Mouse (Mus musculus) neural tube, embryonic 13.5 days (tissue): Measurements from ENCODE around the gene Tmem120b. TPM values are rescaled to one million over a fixed set of nuclear protein-coding genes. Genes with fewer than 3 reads are reported as not detected.
A peak's percentile ranks its signal among the peaks of the same experiment; 100 is the strongest.

Experiments
- ATAC-seq: fragments of 200-750 bp; cut with Nextera tagmentation; 2 replicates; pipeline ENCODE4 v1.8.0; 2017; ENCODE audit warnings: low read depth, mild to moderate bottlenecking, moderate TSS enrichment, moderate library complexity
- H3K27ac ChIP-seq: fragments of 300-500 bp; sonication (generic); replicated peaks from 2 replicates; pipeline ENCODE4 v1.5.1; 2015; ENCODE audit warnings: moderate library complexity, mild to moderate bottlenecking, inconsistent platforms
- H3K27me3 ChIP-seq: fragments of 300-500 bp; sonication (generic); 2 replicates; pipeline ENCODE4 v1.6.1; 2015; ENCODE audit warnings: mild to moderate bottlenecking, inconsistent platforms
- H3K36me3 ChIP-seq: fragments of 300-500 bp; sonication (generic); 2 replicates; pipeline ENCODE4 v1.6.1; 2015; ENCODE audit warnings: mild to moderate bottlenecking, inconsistent platforms
- H3K4me1 ChIP-seq: fragments of 300-500 bp; sonication (generic); replicated peaks from 2 replicates; pipeline ENCODE4 v1.6.1; 2015; ENCODE audit warnings: inconsistent platforms
- H3K4me2 ChIP-seq: fragments of 300-500 bp; sonication (generic); 2 replicates; pipeline ENCODE4 v1.6.1; 2015; ENCODE audit warnings: inconsistent platforms, mild to moderate bottlenecking, moderate library complexity
- H3K4me3 ChIP-seq: fragments of 300-500 bp; sonication (generic); 2 replicates; pipeline ENCODE4 v1.5.1; 2015; ENCODE audit warnings: mild to moderate bottlenecking, inconsistent platforms
- H3K9ac ChIP-seq: fragments of 300-500 bp; sonication (generic); 2 replicates; pipeline ENCODE4 v1.6.1; 2015; ENCODE audit warnings: moderate library complexity, mild to moderate bottlenecking, inconsistent platforms
- H3K9me3 ChIP-seq: fragments of 300-500 bp; sonication (generic); 2 replicates; pipeline ENCODE4 v1.6.1; 2016; ENCODE audit warnings: inconsistent platforms
- WGBS: fragments of 180-500 bp; shearing (Covaris S2); methylation state at CpG from one replicate; pipeline ENCODE4 v1.1.7; 2015; 5-methylcytosine and 5-hydroxymethylcytosine counted together
- polyA plus RNA-seq: library from polyadenylated mRNA; unstranded; fragments of >200 nt; fragmentation: Nextera tagmentation; extraction: Ambion mirVana; gene quantifications from 2 replicates; pipeline ENCODE4 v1.2.1, GENCODE M21; 2015

Gene Tmem120b
- 18.2 and 20.5 TPM in 2 replicates for polyA plus RNA-seq

- Histone ChIP-seq H3K27me3 (no peaks in the 10 kb centered on the region), H3K4me1 (no peaks in the 10 kb centered on the region), H3K9me3 (no peaks in the 10 kb centered on the region), H3K9ac (no peak within 1 kb of the TSS), H3K4me3 (no peak within 1 kb of the TSS), H3K27ac (no peak within 1 kb of the TSS), H3K36me3 (no peaks in the 10 kb centered on the region), H3K4me2 (no peak within 1 kb of the TSS)
- WGBS: 87% methylated on average over 12 of the region's 12 CpGs
- ATAC-seq: no peak
These were observed at the start of gene Tmem120b for GRCm38 (mm10) chr5:123068115-123068514. Gene Tmem120b, plus strand, starts transcription at chr5:123068415.

- ATAC-seq: no peak
- Histone ChIP-seq H3K36me3 (no peaks in the 10 kb centered on the region; the same call in 1 of the 2 replicates), H3K4me2 (no peak overlapping the region), H3K9ac (0 out of 2 replicates have a peak overlapping the region, but pooled peaks have one; percentile 38), H3K9me3 (no peaks in the 10 kb centered on the region), H3K27me3 (no peaks in the 10 kb centered on the region), H3K4me3 (no peak overlapping the region), H3K27ac (peak overlapping the region; percentile 81), H3K4me1 (peaks cover 42% of the 10 kb centered on the region)
- 52% methylated on average over 10 of the region's 10 CpGs for WGBS
These were observed 48.7 kb upstream of the Tmem120b start for GRCm38 (mm10) chr5:123019336-123020016.

GRCm38 (mm10) chr5:123020426-123020825 lies 47.8 kb upstream of the Tmem120b start:
- Histone ChIP-seq H3K9ac (no peak overlapping the region), H3K4me1 (peaks cover 43% of the 10 kb centered on the region), H3K9me3 (no peaks in the 10 kb centered on the region), H3K27ac (no peak overlapping the region; the same call in 1 of the 2 replicates), H3K36me3 (no peaks in the 10 kb centered on the region; the same call in 1 of the 2 replicates), H3K4me3 (no peak overlapping the region), H3K4me2 (no peak overlapping the region), H3K27me3 (no peaks in the 10 kb centered on the region)
- 94% methylated on average over 5 of the region's 5 CpGs for WGBS
- ATAC-seq: no peak

GRCm38 (mm10) chr5:123021438-123021837 lies 46.8 kb upstream of the Tmem120b start:
- Histone ChIP-seq H3K36me3 (no peaks in the 10 kb centered on the region; the same call in 1 of the 2 replicates), H3K27me3 (no peaks in the 10 kb centered on the region), H3K4me2 (no peak overlapping the region), H3K4me3 (no peak overlapping the region), H3K27ac (no peak overlapping the region), H3K4me1 (peaks cover 33% of the 10 kb centered on the region), H3K9me3 (no peaks in the 10 kb centered on the region), H3K9ac (no peak overlapping the region)
- 89% methylated on average over 7 of the region's 7 CpGs for WGBS
- no peak for ATAC-seq

GRCm38 (mm10) chr5:123023049-123023448 lies 45.2 kb upstream of the Tmem120b start:
- no peak overlapping the region for H3K27ac ChIP-seq
- no peak overlapping the region for H3K4me2 ChIP-seq
- peaks cover 25% of the 10 kb centered on the region for H3K4me1 ChIP-seq
- H3K9me3 ChIP-seq: no peaks in the 10 kb centered on the region
- ATAC-seq: no peak
- WGBS: 87% methylated on average over 6 of the region's 6 CpGs
- H3K27me3 ChIP-seq: no peaks in the 10 kb centered on the region
- H3K36me3 ChIP-seq: no peaks in the 10 kb centered on the region; the same call in 1 of the 2 replicates
- H3K9ac ChIP-seq: no peak overlapping the region
- H3K4me3 ChIP-seq: no peak overlapping the region

- no peak for ATAC-seq
- WGBS: 91% methylated on average over 6 of the region's 6 CpGs
These were observed 43.9 kb upstream of the Tmem120b start for GRCm38 (mm10) chr5:123024312-123024711.

GRCm38 (mm10) chr5:123024965-123025573 lies 43.1 kb upstream of the Tmem120b start:
- no peak overlapping the region for H3K4me2 ChIP-seq
- H3K9ac ChIP-seq: no peak overlapping the region
- no peaks in the 10 kb centered on the region for H3K27me3 ChIP-seq
- ATAC-seq: no peak
- peaks cover 10% of the 10 kb centered on the region for H3K36me3 ChIP-seq
- no peaks in the 10 kb centered on the region for H3K9me3 ChIP-seq
- H3K4me1 ChIP-seq: peaks cover 8% of the 10 kb centered on the region
- 64% methylated on average over 9 of the region's 9 CpGs for WGBS
- no peak overlapping the region for H3K27ac ChIP-seq
- H3K4me3 ChIP-seq: no peak overlapping the region

More at GRCm38 (mm10) chr5:123024312-123024711, 43.9 kb upstream of the Tmem120b start:
- no peak overlapping the region for H3K9ac ChIP-seq
- H3K4me1 ChIP-seq: peaks cover 16% of the 10 kb centered on the region
- no peak overlapping the region for H3K27ac ChIP-seq
- no peaks in the 10 kb centered on the region for H3K27me3 ChIP-seq
- peaks cover 5% of the 10 kb centered on the region for H3K36me3 ChIP-seq
- no peak overlapping the region for H3K4me2 ChIP-seq
- H3K4me3 ChIP-seq: no peak overlapping the region
- no peaks in the 10 kb centered on the region for H3K9me3 ChIP-seq

- Histone ChIP-seq H3K36me3 (peaks cover 20% of the 10 kb centered on the region), H3K4me1 (peaks cover 8% of the 10 kb centered on the region; the same call in 1 of the 2 replicates), H3K27me3 (no peaks in the 10 kb centered on the region), H3K9ac (no peak overlapping the region), H3K4me3 (no peak overlapping the region), H3K27ac (no peak overlapping the region), H3K4me2 (no peak overlapping the region), H3K9me3 (no peaks in the 10 kb centered on the region)
- WGBS: 71% methylated on average over 6 of the region's 6 CpGs
- ATAC-seq: no peak
These were observed 41.8 kb upstream of the Tmem120b start for GRCm38 (mm10) chr5:123026414-123026813.

GRCm38 (mm10) chr5:123027436-123027835 lies 40.8 kb upstream of the Tmem120b start:
- Histone ChIP-seq H3K4me1 (peaks cover 8% of the 10 kb centered on the region; the same call in 1 of the 2 replicates), H3K9me3 (no peaks in the 10 kb centered on the region), H3K27me3 (no peaks in the 10 kb centered on the region), H3K9ac (no peak overlapping the region), H3K36me3 (peaks cover 30% of the 10 kb centered on the region), H3K4me2 (no peak overlapping the region), H3K4me3 (no peak overlapping the region), H3K27ac (no peak overlapping the region)
- 76% methylated on average over 6 of the region's 6 CpGs for WGBS
- no peak for ATAC-seq

- H3K4me1 ChIP-seq: peaks cover 8% of the 10 kb centered on the region; the same call in 1 of the 2 replicates
- 84% methylated on average over 7 of the region's 7 CpGs for WGBS
- no peaks in the 10 kb centered on the region for H3K9me3 ChIP-seq
- H3K9ac ChIP-seq: no peak overlapping the region
- peaks cover 30% of the 10 kb centered on the region for H3K36me3 ChIP-seq
- no peak overlapping the region for H3K4me3 ChIP-seq
- no peak for ATAC-seq
- no peak overlapping the region for H3K4me2 ChIP-seq
- H3K27ac ChIP-seq: no peak overlapping the region
- no peaks in the 10 kb centered on the region for H3K27me3 ChIP-seq
These were observed 38.5 kb upstream of the Tmem120b start for GRCm38 (mm10) chr5:123029729-123030128.

GRCm38 (mm10) chr5:123031312-123031711 lies 36.9 kb upstream of the Tmem120b start:
- ATAC-seq: no peak
- no peak overlapping the region for H3K9ac ChIP-seq
- no peak overlapping the region for H3K4me2 ChIP-seq
- 0 out of 2 replicates have a peak, but pooled peaks cover 4% of the 10 kb centered on the region for H3K4me1 ChIP-seq
- WGBS: 90% methylated on average over 3 of the region's 3 CpGs
- H3K4me3 ChIP-seq: no peak overlapping the region
- H3K9me3 ChIP-seq: no peaks in the 10 kb centered on the region
- H3K27me3 ChIP-seq: no peaks in the 10 kb centered on the region
- no peak overlapping the region for H3K27ac ChIP-seq
- peaks cover 30% of the 10 kb centered on the region for H3K36me3 ChIP-seq

- Histone ChIP-seq H3K9me3 (no peaks in the 10 kb centered on the region), H3K4me2 (no peak overlapping the region), H3K36me3 (peaks cover 30% of the 10 kb centered on the region), H3K27me3 (no peaks in the 10 kb centered on the region), H3K4me1 (no peaks in the 10 kb centered on the region), H3K9ac (no peak overlapping the region), H3K27ac (no peak overlapping the region), H3K4me3 (no peak overlapping the region)
- 86% methylated on average over 7 of the region's 7 CpGs for whole genome bisulfite sequencing
- no peak for ATAC-seq
These were observed 34.5 kb upstream of the Tmem120b start for GRCm38 (mm10) chr5:123033646-123034160.
